Mouse (Mus musculus) hindbrain, embryonic 13.5 days (tissue): Measurements from ENCODE around the gene Gphb5. TPM values are rescaled to one million over a fixed set of nuclear protein-coding genes. Genes with fewer than 3 reads are reported as not detected.
A peak's percentile ranks its signal among the peaks of the same experiment; 100 is the strongest.

Experiments
- ATAC-seq: fragments of 200-750 bp; cut with Nextera tagmentation; 2 replicates; pipeline ENCODE4 v1.8.0; 2017; ENCODE audit warnings: moderate TSS enrichment; ENCODE audit not compliant: low FRiP score
- H3K27ac ChIP-seq: fragments of 300-500 bp; sonication (generic); 2 replicates; pipeline ENCODE4 v1.5.1; 2015; ENCODE audit warnings: inconsistent platforms, mild to moderate bottlenecking, moderate library complexity
- H3K27me3 ChIP-seq: fragments of 300-500 bp; sonication (generic); 2 replicates; pipeline ENCODE4 v1.6.1; 2015; ENCODE audit warnings: mild to moderate bottlenecking, inconsistent platforms
- H3K36me3 ChIP-seq: fragments of 300-500 bp; sonication (generic); 2 replicates; pipeline ENCODE4 v1.6.1; 2015; ENCODE audit warnings: mild to moderate bottlenecking, inconsistent platforms
- H3K4me1 ChIP-seq: fragments of 300-500 bp; sonication (generic); replicated peaks from 2 replicates; pipeline ENCODE4 v1.6.1; 2015; ENCODE audit warnings: inconsistent platforms
- H3K4me2 ChIP-seq: fragments of 300-500 bp; sonication (generic); 2 replicates; pipeline ENCODE4 v1.6.1; 2015; ENCODE audit warnings: inconsistent platforms, mild to moderate bottlenecking, moderate library complexity
- H3K4me3 ChIP-seq: fragments of 300-500 bp; sonication (generic); 2 replicates; pipeline ENCODE4 v1.5.1; 2015; ENCODE audit warnings: mild to moderate bottlenecking, inconsistent platforms
- H3K9ac ChIP-seq: fragments of 300-500 bp; sonication (generic); 2 replicates; pipeline ENCODE4 v1.6.1; 2015; ENCODE audit warnings: mild to moderate bottlenecking, inconsistent platforms
- H3K9me3 ChIP-seq: fragments of 300-500 bp; sonication (generic); 2 replicates; pipeline ENCODE4 v1.6.1; 2016; ENCODE audit warnings: inconsistent platforms
- WGBS: fragments of 180-500 bp; shearing (Covaris S2); methylation state at CpG from one replicate; pipeline ENCODE4 v1.1.7; 2015; 5-methylcytosine and 5-hydroxymethylcytosine counted together
- polyA plus RNA-seq: library from polyadenylated mRNA; unstranded; fragments of >200 nt; fragmentation: Nextera tagmentation; extraction: Ambion mirVana; gene quantifications from 2 replicates; pipeline ENCODE4 v1.2.1, GENCODE M21; 2015

The Gphb5 gene
- polyA plus RNA-seq, 1 experiment from 2014 or later, result not detected

DNA sequence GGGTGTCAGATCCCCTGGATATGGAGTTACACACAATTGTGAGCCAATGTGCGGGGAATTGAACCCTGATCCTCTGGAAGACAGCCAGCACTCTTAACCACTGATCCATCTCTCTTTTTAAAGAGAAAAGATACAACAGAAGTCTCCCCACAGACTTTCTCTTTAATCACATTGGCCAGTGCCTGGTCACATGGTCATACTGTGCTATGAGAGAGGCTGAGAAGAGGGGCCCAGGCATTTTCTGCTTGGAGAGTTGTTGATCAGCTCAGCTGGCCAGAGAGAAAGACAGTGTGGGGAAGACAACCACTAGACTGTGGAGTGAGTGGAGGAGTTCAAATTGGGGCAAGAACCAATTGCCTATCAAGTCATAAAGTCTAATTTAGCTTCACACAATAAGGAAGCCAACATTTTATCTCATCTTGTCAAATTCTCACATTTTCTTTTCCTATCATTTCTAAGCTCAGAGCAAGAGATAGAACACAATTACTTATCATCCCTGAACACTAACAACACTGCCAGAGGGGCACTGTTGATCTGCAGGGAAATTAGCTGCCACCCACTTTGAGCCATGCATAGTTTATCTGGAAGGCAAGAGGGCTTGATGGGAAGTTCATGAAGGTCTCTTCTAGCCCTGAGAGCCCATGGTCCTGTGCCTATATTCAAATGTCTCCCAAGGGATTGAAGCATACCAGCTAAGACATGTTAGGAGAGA, 13.3 kb upstream of the Gphb5 start:
- Histone ChIP-seq H3K9ac (no peak overlapping the region), H3K4me1 (no peaks in the 10 kb centered on the region), H3K36me3 (no peaks in the 10 kb centered on the region), H3K27ac (no peak overlapping the region), H3K4me3 (no peak overlapping the region), H3K27me3 (no peaks in the 10 kb centered on the region), H3K9me3 (no peaks in the 10 kb centered on the region), H3K4me2 (no peak overlapping the region)
- 91% methylated on average over 1 of the region's 1 CpGs for WGBS
- no peak for ATAC-seq

DNA sequence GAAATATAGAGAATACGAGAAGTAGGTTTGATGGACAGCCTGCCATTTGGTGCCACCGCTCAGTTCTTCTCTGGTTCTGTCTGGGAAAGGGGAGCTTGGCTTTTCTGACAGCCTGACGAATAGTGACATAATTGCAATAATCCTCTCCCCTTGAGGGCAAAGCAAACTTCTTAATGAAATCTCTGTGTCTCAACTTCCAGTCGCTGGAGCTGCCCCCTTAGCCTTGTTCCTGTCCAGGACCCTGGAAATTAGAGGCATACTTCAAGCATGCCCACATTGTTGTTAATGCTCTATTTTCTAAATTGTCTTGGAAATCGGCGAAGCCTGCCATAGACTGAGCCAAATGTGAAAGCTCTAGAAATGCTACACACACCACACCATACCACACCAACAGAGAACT, 12.1 kb upstream of the Gphb5 start:
- ATAC-seq, result no peak
- WGBS, result 88% methylated on average over 6 of the region's 6 CpGs

DNA sequence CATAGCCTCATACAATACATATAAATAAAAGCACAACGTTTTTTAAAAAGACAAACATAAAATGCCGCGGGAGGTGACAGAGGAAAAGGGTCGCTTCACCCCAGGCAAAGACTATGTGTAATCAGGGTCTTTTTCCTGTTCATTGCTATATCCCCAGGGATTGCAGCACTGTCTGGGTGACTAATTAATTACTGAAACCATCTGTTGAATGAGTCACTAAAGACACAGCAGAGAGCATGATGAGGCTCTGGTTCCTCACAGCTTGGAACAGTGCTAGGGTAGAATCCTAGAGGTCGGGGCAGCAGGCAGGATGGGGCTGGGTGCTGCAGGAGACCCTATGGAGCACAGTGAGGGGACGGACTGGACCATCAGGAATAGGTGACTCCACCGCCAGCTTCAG, 9.3 kb upstream of the Gphb5 start:
- Histone ChIP-seq H3K9ac (no peak overlapping the region), H3K27me3 (no peaks in the 10 kb centered on the region), H3K27ac (no peak overlapping the region), H3K9me3 (no peaks in the 10 kb centered on the region), H3K4me3 (no peak overlapping the region), H3K4me2 (no peak overlapping the region), H3K4me1 (peaks cover 5% of the 10 kb centered on the region), H3K36me3 (no peaks in the 10 kb centered on the region)
- no peak for ATAC-seq
- WGBS, result 81% methylated on average over 7 of the region's 7 CpGs

More for the DNA sequence above, 12.1 kb upstream of the Gphb5 start:
- peaks cover 3% of the 10 kb centered on the region for H3K4me1 ChIP-seq
- H3K9ac ChIP-seq, result no peak overlapping the region
- H3K27ac ChIP-seq, result no peak overlapping the region
- no peaks in the 10 kb centered on the region for H3K27me3 ChIP-seq
- H3K36me3 ChIP-seq, result no peaks in the 10 kb centered on the region
- H3K4me3 ChIP-seq, result no peak overlapping the region
- H3K9me3 ChIP-seq, result no peaks in the 10 kb centered on the region
- H3K4me2 ChIP-seq, result no peak overlapping the region

DNA sequence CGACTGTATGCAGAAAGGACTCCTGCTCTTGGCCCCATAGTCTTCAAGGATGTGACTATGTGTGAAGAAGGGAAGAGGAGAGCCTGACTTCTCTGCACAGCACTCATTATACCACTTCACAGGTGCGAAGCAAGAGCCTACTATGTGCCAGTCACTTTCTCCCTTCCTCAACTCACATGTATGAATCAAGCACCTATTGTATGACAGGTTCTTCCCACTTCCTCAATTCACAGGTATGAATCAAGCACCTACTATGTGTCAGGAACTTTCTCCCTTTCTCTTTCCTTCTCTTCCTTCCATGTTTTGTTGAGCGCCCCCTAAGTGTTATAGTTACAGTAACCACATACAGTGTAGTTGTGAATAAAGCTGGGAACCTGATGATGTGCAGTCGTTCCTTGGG, 8.2 kb upstream of the Gphb5 start:
- no peak overlapping the region for H3K27ac ChIP-seq
- WGBS, result 95% methylated on average over 4 of the region's 4 CpGs
- no peaks in the 10 kb centered on the region for H3K9me3 ChIP-seq
- no peak overlapping the region for H3K4me2 ChIP-seq
- peaks cover 5% of the 10 kb centered on the region for H3K4me1 ChIP-seq
- no peak overlapping the region for H3K9ac ChIP-seq
- H3K27me3 ChIP-seq, result no peaks in the 10 kb centered on the region
- no peak overlapping the region for H3K4me3 ChIP-seq
- no peak for ATAC-seq
- H3K36me3 ChIP-seq, result no peaks in the 10 kb centered on the region

DNA sequence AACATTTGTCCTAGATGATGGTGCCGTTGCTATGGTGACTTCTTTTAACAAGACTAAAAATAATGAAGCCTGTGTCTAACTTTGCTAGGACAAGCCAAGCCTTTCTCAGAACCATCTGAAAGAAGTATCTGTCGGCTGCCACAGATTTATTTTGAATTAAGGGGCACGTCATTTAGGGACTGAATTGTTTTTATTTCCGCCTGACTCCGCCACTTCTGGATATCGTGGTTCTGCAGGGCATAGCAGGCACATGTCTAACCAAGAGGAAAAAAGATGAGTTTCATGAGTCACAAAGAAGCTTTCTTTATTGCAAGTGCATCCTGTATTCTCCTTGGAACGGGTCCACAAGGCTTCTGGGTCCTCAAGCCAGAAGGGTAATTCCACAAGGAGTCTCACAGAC, 7.8 kb upstream of the Gphb5 start:
- WGBS, result 40% methylated on average over 7 of the region's 7 CpGs
- Histone ChIP-seq H3K4me3 (no peak overlapping the region), H3K27me3 (no peaks in the 10 kb centered on the region), H3K4me1 (peaks cover 5% of the 10 kb centered on the region), H3K36me3 (no peaks in the 10 kb centered on the region), H3K4me2 (no peak overlapping the region), H3K9ac (no peak overlapping the region), H3K27ac (no peak overlapping the region), H3K9me3 (no peaks in the 10 kb centered on the region)
- peak; percentile 52; the same call in 1 of the 2 replicates for ATAC-seq

DNA sequence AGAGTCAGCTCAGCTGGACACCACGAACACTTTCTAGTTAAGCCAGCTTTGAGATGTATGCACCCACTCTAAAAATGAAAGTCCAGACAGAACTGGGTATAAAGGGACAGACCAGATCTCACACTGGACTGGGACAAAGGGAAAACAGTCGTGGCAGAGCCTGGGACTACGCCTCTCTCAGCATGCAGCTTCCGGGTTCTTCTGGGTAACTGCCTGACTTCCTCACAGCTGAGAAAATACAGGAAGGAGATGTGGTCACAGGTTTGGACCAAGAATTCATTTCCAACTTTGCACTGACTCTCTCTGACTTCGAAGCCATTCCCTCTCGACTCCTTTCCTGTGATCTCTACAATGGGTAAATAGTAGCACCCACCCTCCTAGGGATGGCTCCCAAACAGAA, 1.6 kb downstream of the Gphb5 start:
- Histone ChIP-seq H3K4me1 (no peaks in the 10 kb centered on the region), H3K4me3 (no peak overlapping the region), H3K4me2 (no peak overlapping the region), H3K9ac (no peak overlapping the region), H3K36me3 (no peaks in the 10 kb centered on the region), H3K27ac (no peak overlapping the region), H3K9me3 (no peaks in the 10 kb centered on the region), H3K27me3 (no peaks in the 10 kb centered on the region)
- ATAC-seq, result no peak
- 72% methylated on average over 6 of the region's 6 CpGs for WGBS

DNA sequence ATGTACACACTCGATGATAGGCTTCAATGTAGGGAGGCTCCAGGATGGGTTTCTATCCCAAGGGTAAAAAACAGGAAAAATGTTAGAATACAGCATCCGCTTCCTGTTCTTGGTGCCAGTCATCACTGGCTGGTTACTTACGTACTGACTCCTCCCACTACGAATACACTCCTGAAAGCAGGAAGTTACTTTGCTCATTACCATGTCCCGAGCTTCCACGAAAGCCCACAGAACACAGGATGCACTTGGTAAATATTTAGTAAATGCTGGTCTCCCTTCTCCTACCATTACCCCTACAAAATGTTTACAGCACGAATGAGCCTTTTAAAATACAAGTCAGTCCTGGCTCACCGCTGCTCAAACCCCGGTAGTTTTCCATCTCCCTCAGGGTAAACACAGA, 3.6 kb downstream of the Gphb5 start:
- Histone ChIP-seq H3K4me3 (no peak overlapping the region), H3K9me3 (no peaks in the 10 kb centered on the region), H3K36me3 (no peaks in the 10 kb centered on the region), H3K4me1 (no peaks in the 10 kb centered on the region), H3K9ac (no peak overlapping the region), H3K4me2 (no peak overlapping the region), H3K27ac (no peak overlapping the region), H3K27me3 (no peaks in the 10 kb centered on the region)
- no peak for ATAC-seq
- WGBS, result 87% methylated on average over 9 of the region's 9 CpGs

DNA sequence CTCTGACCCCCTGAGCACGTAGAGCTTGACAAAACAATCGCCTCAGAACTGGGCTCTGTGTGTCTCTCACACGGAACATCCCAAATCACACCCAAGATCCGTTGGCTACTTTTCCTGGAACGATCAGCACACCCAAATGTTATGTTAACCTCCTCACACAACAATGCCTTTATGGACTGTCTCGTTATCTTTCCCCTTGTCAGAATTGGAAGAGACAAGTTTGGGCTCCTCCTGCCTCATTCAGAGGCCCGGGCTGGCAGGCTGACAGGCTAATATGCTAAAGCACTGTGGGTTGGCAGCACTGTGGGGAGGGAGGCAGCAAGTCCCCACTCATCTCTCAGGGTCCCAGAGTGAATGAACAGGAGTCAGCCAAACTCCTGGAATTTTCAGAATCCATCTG, 19.5 kb downstream of the Gphb5 start:
- ATAC-seq, result no peak
- Histone ChIP-seq H3K9ac (no peak overlapping the region), H3K4me1 (no peaks in the 10 kb centered on the region), H3K4me3 (no peak overlapping the region), H3K27me3 (no peaks in the 10 kb centered on the region), H3K36me3 (no peaks in the 10 kb centered on the region), H3K9me3 (no peaks in the 10 kb centered on the region), H3K4me2 (no peak overlapping the region), H3K27ac (no peak overlapping the region)
- 60% methylated on average over 7 of the region's 7 CpGs for WGBS

DNA sequence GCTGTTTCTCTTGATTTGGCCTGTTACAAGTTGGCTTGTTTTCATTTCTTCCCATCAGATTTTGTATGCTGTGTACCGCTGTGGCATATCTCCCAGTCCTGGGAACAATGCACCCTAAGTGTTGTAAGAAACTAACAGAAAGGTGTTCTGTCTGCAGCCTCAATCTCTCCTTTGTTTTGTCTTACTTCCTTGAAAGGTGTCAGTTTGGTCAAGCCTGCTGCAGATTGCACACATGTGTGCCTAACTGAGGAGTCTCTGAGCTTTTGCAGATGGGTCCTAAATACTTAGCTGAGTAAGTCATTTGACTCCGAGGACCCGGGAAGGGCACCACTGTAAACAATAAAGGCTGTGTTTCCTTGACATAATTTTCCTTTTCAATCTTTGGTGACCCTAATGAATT, 20.0 kb downstream of the Gphb5 start:
- Histone ChIP-seq H3K4me1 (no peaks in the 10 kb centered on the region), H3K9me3 (no peaks in the 10 kb centered on the region), H3K4me3 (no peak overlapping the region), H3K4me2 (no peak overlapping the region), H3K9ac (no peak overlapping the region), H3K27me3 (no peaks in the 10 kb centered on the region), H3K36me3 (no peaks in the 10 kb centered on the region), H3K27ac (no peak overlapping the region)
- no peak for ATAC-seq
- WGBS, result 82% methylated on average over 3 of the region's 3 CpGs

DNA sequence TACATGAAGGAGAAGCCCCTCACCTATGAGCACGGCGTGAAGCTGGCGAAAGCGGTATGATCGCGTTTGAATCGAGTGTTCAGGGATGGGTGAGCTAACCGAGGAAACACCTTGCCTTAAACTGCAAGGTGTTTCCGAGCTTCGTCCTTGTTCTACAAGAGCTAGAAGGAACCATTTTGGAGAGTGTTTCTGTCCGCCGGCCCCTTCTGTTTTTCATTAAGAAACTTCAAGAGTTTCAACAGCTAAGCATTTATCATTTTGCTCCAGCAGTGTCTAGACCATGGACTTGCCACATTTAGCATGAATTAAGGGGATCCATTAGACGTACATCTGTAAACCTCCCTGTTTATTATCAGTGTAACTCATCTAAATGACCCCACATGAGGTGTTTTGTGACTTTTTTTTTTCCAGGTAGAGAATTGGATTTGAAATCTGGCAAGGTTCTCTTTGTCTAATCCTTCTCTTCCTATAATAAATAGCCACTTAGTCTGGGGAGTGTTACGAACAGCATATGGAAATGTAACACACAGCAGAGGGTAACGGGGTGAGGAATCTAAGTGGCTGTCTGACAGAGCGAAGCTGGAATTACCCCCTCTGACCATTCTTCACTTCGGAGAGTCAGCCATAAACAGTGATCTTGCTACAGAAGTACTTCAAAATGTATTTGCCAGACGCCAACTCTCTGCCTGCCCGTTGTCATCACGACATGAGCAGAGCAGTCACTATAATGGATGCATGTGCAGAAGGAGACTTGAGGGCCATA, 22.4 kb downstream of the Gphb5 start:
- ATAC-seq, result no peak
- Histone ChIP-seq H3K27ac (no peak overlapping the region), H3K9me3 (no peaks in the 10 kb centered on the region), H3K36me3 (no peaks in the 10 kb centered on the region), H3K9ac (no peak overlapping the region), H3K4me3 (no peak overlapping the region), H3K4me1 (no peaks in the 10 kb centered on the region), H3K27me3 (no peaks in the 10 kb centered on the region), H3K4me2 (no peak overlapping the region)
- WGBS, result 88% methylated on average over 20 of the region's 20 CpGs

DNA sequence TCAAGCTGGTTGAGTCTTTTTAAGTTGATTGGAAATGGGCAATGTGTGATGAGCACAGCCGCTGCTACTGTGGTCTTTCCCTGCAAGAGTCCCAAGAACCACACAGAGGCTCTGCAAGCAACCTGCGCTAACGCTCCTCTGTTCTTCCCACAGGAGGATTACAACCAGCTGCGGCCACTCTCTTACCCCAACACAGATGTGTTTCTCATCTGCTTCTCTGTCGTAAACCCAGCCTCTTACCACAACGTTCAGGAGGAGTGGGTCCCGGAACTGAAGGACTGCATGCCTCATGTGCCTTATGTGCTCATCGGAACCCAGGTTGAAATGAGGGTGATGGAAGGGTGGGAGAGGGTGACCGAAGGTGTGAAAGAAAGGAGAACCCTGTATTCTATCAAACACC, 25.1 kb downstream of the Gphb5 start:
- Histone ChIP-seq H3K9ac (no peak overlapping the region), H3K36me3 (no peaks in the 10 kb centered on the region), H3K4me3 (no peak overlapping the region), H3K27me3 (no peaks in the 10 kb centered on the region), H3K9me3 (no peaks in the 10 kb centered on the region), H3K4me1 (no peaks in the 10 kb centered on the region), H3K27ac (no peak overlapping the region), H3K4me2 (no peak overlapping the region)
- 85% methylated on average over 9 of the region's 9 CpGs for WGBS
- no peak for ATAC-seq

DNA sequence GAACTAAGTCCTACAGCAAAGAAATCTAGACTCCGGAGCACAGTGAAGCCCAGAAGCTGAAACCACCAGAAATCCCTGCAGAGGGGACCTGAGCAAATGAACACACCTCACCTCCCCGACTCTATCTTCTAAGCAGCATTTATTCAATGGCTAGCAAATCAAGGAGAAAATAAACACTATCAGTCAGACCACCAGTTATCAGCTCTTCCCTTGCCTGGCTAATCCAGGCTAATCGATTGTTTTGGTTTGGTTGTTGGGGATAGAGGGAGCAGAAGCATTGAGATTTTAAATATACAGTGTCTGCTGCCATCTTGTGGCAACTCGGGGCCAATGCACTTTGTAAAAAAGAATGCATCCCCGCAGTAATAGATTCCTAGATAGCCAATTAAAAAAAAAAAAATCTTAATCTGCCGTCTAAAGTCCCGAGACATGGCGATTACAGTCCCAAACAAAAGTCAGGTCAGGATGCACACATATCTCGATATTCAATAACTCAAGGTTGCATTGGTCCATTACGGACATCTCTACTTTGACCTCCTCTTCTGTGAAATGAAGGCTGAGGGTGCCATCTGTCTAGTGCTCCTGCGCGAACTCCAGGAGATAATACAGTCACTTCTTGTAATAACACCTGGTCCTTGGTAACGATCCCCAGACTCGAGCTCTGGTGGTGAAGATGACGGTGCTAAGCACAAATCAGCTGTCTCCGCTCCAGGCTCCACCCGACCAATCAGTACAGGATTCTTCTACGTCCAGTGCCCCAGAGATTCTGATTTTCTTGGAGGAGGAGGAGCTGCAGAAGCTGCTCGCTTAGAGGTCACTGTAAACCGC, 27.1 kb downstream of the Gphb5 start:
- no peaks in the 10 kb centered on the region for H3K27me3 ChIP-seq
- peak overlapping the region; percentile 40 for H3K4me2 ChIP-seq
- H3K27ac ChIP-seq, result no peak overlapping the region
- ATAC-seq, result peak; percentile 72
- 44% methylated on average over 20 of the region's 20 CpGs for WGBS
- peak overlapping the region; percentile 22 for H3K4me3 ChIP-seq
- H3K9ac ChIP-seq, result no peak overlapping the region
- H3K9me3 ChIP-seq, result no peaks in the 10 kb centered on the region
- no peaks in the 10 kb centered on the region for H3K36me3 ChIP-seq
- H3K4me1 ChIP-seq, result no peaks in the 10 kb centered on the region
